Mouse (Mus musculus) heart, embryonic 11.5 days (tissue): ENCODE data around the gene Gm17720. TPM values are rescaled to one million over a fixed set of nuclear protein-coding genes. Genes with fewer than 3 reads are reported as not detected.

Source experiments
- ATAC-seq: fragments of 200-750 bp; cut with Nextera tagmentation; replicated peaks from 2 replicates; pipeline ENCODE4 v1.8.0; 2017; ENCODE audit warnings: moderate library complexity; ENCODE audit not compliant: insufficient number of reproducible peaks, low FRiP score, low TSS enrichment
- H3K27ac ChIP-seq: fragments of 300-500 bp; sonication (generic); 2 replicates; pipeline ENCODE4 v1.5.1; 2014; ENCODE audit warnings: mild to moderate bottlenecking, low read depth, low read length
- H3K27me3 ChIP-seq: fragments of 300-500 bp; sonication (generic); 2 replicates; pipeline ENCODE4 v1.6.1; 2014; ENCODE audit warnings: mild to moderate bottlenecking, low read length, mixed read lengths; ENCODE audit not compliant: control insufficient read depth, insufficient read depth
- H3K36me3 ChIP-seq: fragments of 300-500 bp; sonication (generic); 2 replicates; pipeline ENCODE4 v1.6.1; 2014; ENCODE audit warnings: mild to moderate bottlenecking, low read length, moderate library complexity, mixed read lengths; ENCODE audit not compliant: control insufficient read depth, insufficient read depth
- H3K4me1 ChIP-seq: fragments of 300-500 bp; sonication (generic); 2 replicates; pipeline ENCODE4 v1.6.1; 2014; ENCODE audit warnings: low read length; ENCODE audit not compliant: control insufficient read depth, insufficient read depth
- H3K4me2 ChIP-seq: fragments of 300-500 bp; sonication (generic); 2 replicates; pipeline ENCODE4 v1.6.1; 2014; ENCODE audit warnings: mild to moderate bottlenecking, moderate library complexity
- H3K4me3 ChIP-seq: fragments of 300-500 bp; sonication (generic); 2 replicates; pipeline ENCODE4 v1.5.1; 2014; ENCODE audit warnings: low read depth, low read length
- H3K9ac ChIP-seq: fragments of 300-500 bp; sonication (generic); 2 replicates; pipeline ENCODE4 v1.6.1; 2014; ENCODE audit warnings: mild to moderate bottlenecking, low read depth, low read length, moderate library complexity
- H3K9me3 ChIP-seq: fragments of 300-500 bp; sonication (generic); replicated peaks from 2 replicates; pipeline ENCODE4 v1.6.1; 2016; ENCODE audit warnings: low read length; ENCODE audit not compliant: control insufficient read depth
- WGBS: fragments of 180-500 bp; shearing (Covaris S2); extraction: QIAGEN DNeasy Blood & Tissue Kit; methylation state at CpG from one replicate; pipeline ENCODE4 v1.1.7; 2014; ENCODE audit not compliant: insufficient replicate concordance; 5-methylcytosine and 5-hydroxymethylcytosine counted together
- polyA plus RNA-seq: library from polyadenylated mRNA; unstranded; fragments of >200 nt; fragmentation: Nextera tagmentation; extraction: Ambion mirVana; gene quantifications from 2 replicates; pipeline ENCODE4 v1.2.1, GENCODE M21; 2014

The Gm17720 gene
- polyA plus RNA-seq, 1 experiment from 2014 or later, result not detected

GRCm38 (mm10) chr8:110100907-110101306, 1.6 kb downstream of the Gm17720 start, which contains the start of gene Gm21964:
Gm21964 (plus strand) TSS chr8:110101207.
- Histone ChIP-seq H3K4me2 (no peak within 1 kb of the TSS), H3K4me3 (no peak within 1 kb of the TSS), H3K27ac (no peak within 1 kb of the TSS), H3K9me3 (no peaks in the 10 kb centered on the region), H3K36me3 (no peaks in the 10 kb centered on the region), H3K9ac (no peak within 1 kb of the TSS), H3K27me3 (no peaks in the 10 kb centered on the region; the same call in 1 of the 2 replicates), H3K4me1 (no peaks in the 10 kb centered on the region)
- 86% methylated on average over 10 of the region's 12 CpGs for WGBS
- ATAC-seq, result no peak

GRCm38 (mm10) chr8:110091869-110092268, 10.7 kb downstream of the Gm17720 start:
- Histone ChIP-seq H3K9ac (no peak overlapping the region), H3K4me2 (no peak overlapping the region), H3K27ac (no peak overlapping the region), H3K4me3 (no peak overlapping the region), H3K9me3 (peaks cover 18% of the 10 kb centered on the region), H3K27me3 (no peaks in the 10 kb centered on the region), H3K36me3 (peaks cover 17% of the 10 kb centered on the region), H3K4me1 (no peaks in the 10 kb centered on the region)
- ATAC-seq, result no peak
- WGBS, result 62% methylated on average over 1 of the region's 1 CpGs

- H3K4me2 ChIP-seq, result no peak overlapping the region
- WGBS, result 78% methylated on average over 11 of the region's 11 CpGs
- H3K9ac ChIP-seq, result no peak overlapping the region
- H3K27me3 ChIP-seq, result no peaks in the 10 kb centered on the region
- no peak overlapping the region for H3K4me3 ChIP-seq
- H3K36me3 ChIP-seq, result peaks cover 2% of the 10 kb centered on the region; the same call in 1 of the 2 replicates
- ATAC-seq, result no peak
- H3K27ac ChIP-seq, result no peak overlapping the region
- H3K4me1 ChIP-seq, result no peaks in the 10 kb centered on the region
- peaks cover 3% of the 10 kb centered on the region; the same call in 1 of the 2 replicates for H3K9me3 ChIP-seq
These were observed 20.0 kb downstream of the Gm17720 start for GRCm38 (mm10) chr8:110082416-110083105.

- Histone ChIP-seq H3K4me1 (no peaks in the 10 kb centered on the region), H3K27ac (no peak within 1 kb of the TSS), H3K36me3 (no peaks in the 10 kb centered on the region), H3K4me2 (peak within 1 kb of the TSS; percentile 90), H3K9ac (peak within 1 kb of the TSS; percentile 74), H3K4me3 (peak within 1 kb of the TSS; percentile 76), H3K9me3 (no peaks in the 10 kb centered on the region), H3K27me3 (no peaks in the 10 kb centered on the region)
- 6% methylated on average over 54 of the region's 54 CpGs for WGBS
- peak; percentile 80; the same call in 1 of the 2 replicates for ATAC-seq
These were observed 23.0 kb downstream of the Gm17720 start, which contains the start of gene Zfp612 for GRCm38 (mm10) chr8:110079282-110080221. Zfp612 (plus strand) TSS chr8:110079746.

- Histone ChIP-seq H3K4me1 (no peaks in the 10 kb centered on the region), H3K27me3 (no peaks in the 10 kb centered on the region), H3K9me3 (no peaks in the 10 kb centered on the region), H3K27ac (no peak overlapping the region), H3K4me3 (no peak overlapping the region), H3K9ac (no peak overlapping the region), H3K36me3 (no peaks in the 10 kb centered on the region), H3K4me2 (no peak overlapping the region)
- no peak for ATAC-seq
- 74% methylated on average over 8 of the region's 8 CpGs for WGBS
These were observed 28.1 kb downstream of the Gm17720 start for GRCm38 (mm10) chr8:110074496-110074895.

- Histone ChIP-seq H3K36me3 (no peaks in the 10 kb centered on the region), H3K27ac (no peak overlapping the region), H3K4me2 (no peak overlapping the region), H3K4me1 (no peaks in the 10 kb centered on the region), H3K27me3 (no peaks in the 10 kb centered on the region), H3K9me3 (no peaks in the 10 kb centered on the region), H3K4me3 (no peak overlapping the region), H3K9ac (no peak overlapping the region)
- ATAC-seq, result no peak
- WGBS, result 11% methylated on average over 9 of the region's 9 CpGs
These were observed 31.0 kb downstream of the Gm17720 start for GRCm38 (mm10) chr8:110071600-110071999.

GRCm38 (mm10) chr8:110069706-110070105, 32.8 kb downstream of the Gm17720 start:
- H3K36me3 ChIP-seq, result no peaks in the 10 kb centered on the region
- no peaks in the 10 kb centered on the region for H3K9me3 ChIP-seq
- H3K27me3 ChIP-seq, result no peaks in the 10 kb centered on the region
- H3K9ac ChIP-seq, result no peak overlapping the region
- no peak overlapping the region for H3K4me3 ChIP-seq
- H3K4me1 ChIP-seq, result no peaks in the 10 kb centered on the region
- WGBS, result 80% methylated on average over 4 of the region's 4 CpGs
- no peak overlapping the region for H3K4me2 ChIP-seq
- no peak for ATAC-seq
- no peak overlapping the region for H3K27ac ChIP-seq

- 84% methylated on average over 4 of the region's 4 CpGs for WGBS
- no peaks in the 10 kb centered on the region for H3K36me3 ChIP-seq
- H3K4me1 ChIP-seq, result no peaks in the 10 kb centered on the region
- ATAC-seq, result no peak
- H3K9me3 ChIP-seq, result no peaks in the 10 kb centered on the region
- H3K27me3 ChIP-seq, result no peaks in the 10 kb centered on the region
- no peak overlapping the region for H3K4me3 ChIP-seq
- H3K27ac ChIP-seq, result no peak overlapping the region
- H3K4me2 ChIP-seq, result no peak overlapping the region
- H3K9ac ChIP-seq, result no peak overlapping the region
These were observed 36.9 kb downstream of the Gm17720 start for GRCm38 (mm10) chr8:110065676-110066075.
